Mouse (Mus musculus): ENCODE results near the gene Hemgn.

DNA sequence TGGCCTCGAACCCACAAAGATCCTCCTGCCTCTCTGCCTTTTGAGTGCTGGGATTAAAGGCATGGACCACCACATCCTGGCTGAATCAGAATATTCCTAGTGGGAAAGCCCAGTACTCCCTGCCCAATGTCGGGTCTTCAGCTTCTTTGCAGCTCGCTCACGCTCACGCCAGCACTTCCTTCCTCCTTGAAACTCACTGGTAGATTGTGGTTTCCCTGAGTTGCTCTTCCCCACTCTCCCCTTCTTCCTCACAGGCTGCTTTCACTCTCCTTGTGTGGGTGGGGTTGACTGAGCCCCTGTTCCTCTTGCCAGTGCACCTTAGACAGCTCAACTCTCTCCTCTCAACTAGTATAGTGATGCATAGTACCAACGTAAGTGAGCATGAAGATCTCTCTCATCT is 1.8 kb downstream of the Hemgn start:
- no peak for TF ChIP-seq POLR2A (IDR thresholded peaks at IDR 0.05; ENCODE audit: extremely low read depth, insufficient read depth, low read length)
- TF ChIP-seq CTCF (IDR thresholded peaks at IDR 0.05; ENCODE audit: low read depth, low read length): no peak
